Comparison of ENCODE assay signal across 16 mouse cellular contexts in genomic region chr13:116619105-116619504, GRCm38 (mm10).
"Had no signal": no experiment of that assay in that cellular context is flagged by ENCODE, and none has a peak within 500 bp of the region (broad histone marks: within the 10 kb centered on the region; RNA-seq: fewer than 3 reads in every experiment).

No protein-coding gene starts in this region.

- DNase-seq: retina, postnatal 1 day; right cerebral cortex, adult 18-20 months; right cerebral cortex, postnatal 14 days; right cerebral cortex, postnatal 25 days; right cerebral cortex, postnatal 4 days; spleen, adult 18-20 months; thymus, adult 18-20 months; thymus, adult 2 months; thymus, postnatal 14 days; thymus, postnatal 25 days; thymus, postnatal 36 days; thymus, postnatal 4 days had no signal

- H3K4me2 ChIP-seq: neural tube, embryonic 13.5 days; neural tube, embryonic 15.5 days; stomach, embryonic 15.5 days had no signal

- H3K27ac ChIP-seq: neural tube, embryonic 13.5 days; neural tube, embryonic 15.5 days; stomach, embryonic 15.5 days; stomach, postnatal 0 days had no signal

- H3K9me3 ChIP-seq: neural tube, embryonic 13.5 days; neural tube, embryonic 15.5 days; stomach, embryonic 15.5 days had no signal

- H3K4me1 ChIP-seq: neural tube, embryonic 13.5 days; neural tube, embryonic 15.5 days; stomach, embryonic 15.5 days had no signal

- H3K36me3 ChIP-seq: neural tube, embryonic 13.5 days; neural tube, embryonic 15.5 days; stomach, embryonic 15.5 days had no signal

- H3K4me3 ChIP-seq: neural tube, embryonic 13.5 days; neural tube, embryonic 15.5 days; stomach, embryonic 15.5 days had no signal

- H3K9ac ChIP-seq: neural tube, embryonic 13.5 days; neural tube, embryonic 15.5 days; stomach, embryonic 15.5 days had no signal

- H3K27me3 ChIP-seq: neural tube, embryonic 13.5 days; neural tube, embryonic 15.5 days; stomach, embryonic 15.5 days had no signal
